Mouse (Mus musculus) CH12.LX (cell line): Measurements from ENCODE around the gene Plpp3. TPM values are rescaled to one million over a fixed set of nuclear protein-coding genes. Genes with fewer than 3 reads are reported as not detected.

Source experiments
- DNase-seq: peaks from one replicate; pipeline ENCODE4 v3.0.0-alpha.2; 2013; ENCODE audit errors: extremely low read depth
- H3K27ac ChIP-seq: 2 replicates; pipeline ENCODE4 v1.5.1; 2012; ENCODE audit warnings: low read depth, mild to moderate bottlenecking, control low read depth, moderate library complexity; ENCODE audit not compliant: insufficient read depth
- H3K27me3 ChIP-seq: replicated peaks from 2 replicates; pipeline ENCODE3; 2012; ENCODE audit warnings: inconsistent platforms
- H3K36me3 ChIP-seq, 2 experiments: replicated peaks in 1 of 2; 2 replicates each; pipeline versions ENCODE3 to v1.6.1; 2012; ENCODE audit warnings: inconsistent platforms in 1 of 2, low read length in 1 of 2, mild to moderate bottlenecking in 1 of 2, mixed read lengths in 1 of 2, moderate library complexity in 1 of 2; ENCODE audit not compliant: control insufficient read depth in 1 of 2, insufficient read depth in 1 of 2
- H3K4me1 ChIP-seq, 2 experiments: 2 replicates each; pipeline ENCODE4 v1.6.1; 2012; ENCODE audit warnings: inconsistent platforms in 1 of 2, moderate library complexity in 1 of 2; ENCODE audit not compliant: insufficient read depth in 2 of 2, control insufficient read depth in 1 of 2
- H3K4me2 ChIP-seq: 2 replicates; pipeline ENCODE4 v1.6.1; 2012; ENCODE audit warnings: low read depth, mild to moderate bottlenecking, control low read depth; ENCODE audit not compliant: poor library complexity, insufficient read depth, severe bottlenecking
- H3K4me3 ChIP-seq, 3 experiments: fragments of 150-350 bp in 1 of 3; sonication (generic) in 1 of 3; replicated peaks in 1 of 3; 2 replicates each; pipeline versions ENCODE3 to v1.5.1; 2011 to 2012; ENCODE audit warnings: low read depth in 2 of 3, low read length in 2 of 3, mild to moderate bottlenecking in 2 of 3, moderate library complexity in 2 of 3, control low read depth in 1 of 3, improper control_type of control experiment in 1 of 3, inconsistent platforms in 1 of 3, mixed read lengths in 1 of 3; ENCODE audit not compliant: poor library complexity in 1 of 3
- H3K79me2 ChIP-seq: replicated peaks from 2 replicates; pipeline ENCODE4 v1.6.1; 2012; ENCODE audit warnings: mild to moderate bottlenecking, moderate library complexity; ENCODE audit not compliant: control insufficient read depth, poor library complexity, insufficient read depth, severe bottlenecking; ENCODE audit errors: extremely low read depth
- H3K9ac ChIP-seq: 2 replicates; pipeline ENCODE4 v1.6.1; 2012; ENCODE audit warnings: low read depth, mild to moderate bottlenecking, control low read depth, moderate library complexity; ENCODE audit not compliant: insufficient read depth
- H3K9me3 ChIP-seq: replicated peaks from 2 replicates; pipeline ENCODE3; 2012; ENCODE audit warnings: low read length, inconsistent platforms, mixed read lengths
- CHD2 ChIP-seq: IDR thresholded peaks from 2 replicates; pipeline ENCODE4 v1.6.1; 2011; ENCODE audit warnings: low read length, improper control_type of control experiment
- CTCF ChIP-seq, 2 experiments: IDR thresholded peaks in 1 of 2; conservative IDR thresholded peaks in 1 of 2; 2 replicates each; pipeline ENCODE4 v1.5.1; 2011 to 2012; ENCODE audit warnings: low read depth in 2 of 2, low read length in 2 of 2, improper control_type of control experiment in 1 of 2, inconsistent platforms in 1 of 2, mild to moderate bottlenecking in 1 of 2, moderate library complexity in 1 of 2
- E2F4 ChIP-seq: IDR thresholded peaks from 2 replicates; pipeline ENCODE4 v1.6.1; 2011; ENCODE audit warnings: low read depth, low read length, improper control_type of control experiment; ENCODE audit not compliant: insufficient replicate concordance
- ELF1 ChIP-seq: IDR thresholded peaks from 2 replicates; pipeline ENCODE4 v1.6.1; 2014; ENCODE audit warnings: low read depth, mild to moderate bottlenecking, inconsistent platforms, low read length, improper control_type of control experiment
- GABPA ChIP-seq: IDR thresholded peaks from 2 replicates; pipeline ENCODE4 v1.6.1; 2012; ENCODE audit warnings: low read depth, low read length, improper control_type of control experiment, inconsistent platforms; ENCODE audit not compliant: insufficient replicate concordance
- HCFC1 ChIP-seq: IDR thresholded peaks from 2 replicates; pipeline ENCODE4 v1.6.1; 2012; ENCODE audit warnings: low read depth, mild to moderate bottlenecking, inconsistent platforms, low read length, improper control_type of control experiment
- JUND ChIP-seq: conservative IDR thresholded peaks from 2 replicates; pipeline ENCODE4 v1.6.1; 2011; ENCODE audit warnings: low read depth, low read length, improper control_type of control experiment
- KAT2A ChIP-seq: IDR thresholded peaks from 2 replicates; pipeline ENCODE4 v1.6.1; 2012; ENCODE audit warnings: low read length, improper control_type of control experiment, inconsistent platforms; ENCODE audit not compliant: insufficient replicate concordance
- MAFK ChIP-seq: IDR thresholded peaks from 2 replicates; pipeline ENCODE4 v1.6.1; 2011; ENCODE audit warnings: low read length, improper control_type of control experiment; ENCODE audit not compliant: insufficient replicate concordance
- MAZ ChIP-seq: IDR thresholded peaks from 2 replicates; pipeline ENCODE4 v1.6.1; 2012; ENCODE audit warnings: low read depth, mild to moderate bottlenecking, inconsistent platforms, low read length, improper control_type of control experiment, moderate library complexity
- MEF2A ChIP-seq: IDR thresholded peaks from 2 replicates; pipeline ENCODE4 v1.6.1; 2014; ENCODE audit warnings: low read depth, mild to moderate bottlenecking, inconsistent platforms, low read length, improper control_type of control experiment, borderline replicate concordance
- MYC ChIP-seq: IDR thresholded peaks from 2 replicates; pipeline ENCODE4 v1.6.1; 2011; ENCODE audit warnings: low read depth, mild to moderate bottlenecking, improper control_type of control experiment, low read length
- PAX5 ChIP-seq: IDR thresholded peaks from 2 replicates; pipeline ENCODE4 v1.6.1; 2012; ENCODE audit warnings: low read length, inconsistent platforms, mixed read lengths
- POLR2A ChIP-seq: IDR thresholded peaks from 2 replicates; pipeline ENCODE4 v1.6.1; 2011; ENCODE audit warnings: low read depth, mild to moderate bottlenecking, improper control_type of control experiment, low read length
- POLR2AphosphoS2 ChIP-seq: IDR thresholded peaks from 2 replicates; pipeline ENCODE4 v1.6.1; 2011; ENCODE audit warnings: low read depth, low read length, improper control_type of control experiment
- RAD21 ChIP-seq: IDR thresholded peaks from 2 replicates; pipeline ENCODE4 v1.6.1; 2011; ENCODE audit warnings: low read depth, mild to moderate bottlenecking, low read length, improper control_type of control experiment, moderate library complexity
- RCOR1 ChIP-seq: conservative IDR thresholded peaks from 2 replicates; pipeline ENCODE4 v1.6.1; 2012; ENCODE audit warnings: low read depth, mild to moderate bottlenecking, inconsistent platforms, low read length, improper control_type of control experiment
- SIN3A ChIP-seq: IDR thresholded peaks from 2 replicates; pipeline ENCODE4 v1.6.1; 2012; ENCODE audit warnings: low read length, improper control_type of control experiment, inconsistent platforms
- USF1 ChIP-seq: IDR thresholded peaks from 2 replicates; pipeline ENCODE4 v1.6.1; 2014; ENCODE audit warnings: low read depth, mild to moderate bottlenecking, inconsistent platforms, low read length, improper control_type of control experiment
- USF2 ChIP-seq: conservative IDR thresholded peaks from 2 replicates; pipeline ENCODE4 v1.6.1; 2011; ENCODE audit warnings: low read depth, low read length, improper control_type of control experiment
- ZNF384 ChIP-seq: IDR thresholded peaks from 2 replicates; pipeline ENCODE4 v1.6.1; 2012; ENCODE audit warnings: low read depth, low read length, improper control_type of control experiment, inconsistent platforms
- dilution Hi-C: fragments of 300-500 bp; cut with MboI; formaldehyde crosslinking; loops from 2 replicates; pipeline ENCODE4 v1.14.3; 2020; ENCODE audit warnings: low sequenced_read_pairs; ENCODE audit not compliant: extremely low pct_unique_long_range_greater_than_20kb, extremely low pct_ligation_motif_present
- in situ Hi-C: fragments of 300-500 bp; cut with MboI; formaldehyde crosslinking; loops from 3 replicates; pipeline ENCODE4 v1.14.3; 2019; ENCODE audit warnings: low sequenced_read_pairs, low pct_ligation_motif_present, low pct_unique_long_range_greater_than_20kb, mixed read lengths
- polyA plus RNA-seq: library from polyadenylated mRNA; unstranded; fragments of >175 nt; gene quantifications from 2 replicates; pipeline ENCODE4 v1.2.1, GENCODE M21; 2012; ENCODE audit warnings: low read depth; ENCODE audit not compliant: insufficient read length
- total RNA-seq, 2 experiments: library from RNA; depleted of rRNA; stranded (reverse); fragments of 300-350 nt in 1 of 2; fragments of >200 nt in 1 of 2; gene quantifications; 2 replicates each; pipeline ENCODE4 v1.2.3; 2012 to 2014

Gene Plpp3
- total and polyA plus RNA-seq, 3 experiments = 0.34 to 1.6 (median 1.2) TPM

DNA sequence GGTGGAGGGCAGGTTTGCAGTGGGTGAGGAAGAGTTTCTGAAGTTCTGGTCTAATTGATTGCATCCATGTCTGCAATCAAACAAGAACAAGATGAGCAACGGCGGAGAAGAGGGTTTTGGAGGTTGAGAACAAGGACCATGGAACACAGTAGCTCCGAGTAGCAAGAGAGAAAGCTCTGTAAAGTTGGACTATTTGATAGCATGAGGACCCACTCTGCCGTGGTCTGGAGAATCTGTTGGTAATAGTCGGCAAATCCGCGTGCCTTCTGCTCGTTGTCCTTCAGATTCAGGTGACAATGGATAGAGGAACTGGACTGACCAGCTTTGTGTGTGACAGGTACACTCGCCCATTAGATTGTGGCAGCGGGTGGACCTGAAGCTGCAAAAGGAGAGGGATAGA, 87.8 kb downstream of the Plpp3 start:
- H3K4me3 ChIP-seq = no peak overlapping the region
- dilution Hi-C loops = no loop called here
- in situ Hi-C loops = no loop called here

DNA sequence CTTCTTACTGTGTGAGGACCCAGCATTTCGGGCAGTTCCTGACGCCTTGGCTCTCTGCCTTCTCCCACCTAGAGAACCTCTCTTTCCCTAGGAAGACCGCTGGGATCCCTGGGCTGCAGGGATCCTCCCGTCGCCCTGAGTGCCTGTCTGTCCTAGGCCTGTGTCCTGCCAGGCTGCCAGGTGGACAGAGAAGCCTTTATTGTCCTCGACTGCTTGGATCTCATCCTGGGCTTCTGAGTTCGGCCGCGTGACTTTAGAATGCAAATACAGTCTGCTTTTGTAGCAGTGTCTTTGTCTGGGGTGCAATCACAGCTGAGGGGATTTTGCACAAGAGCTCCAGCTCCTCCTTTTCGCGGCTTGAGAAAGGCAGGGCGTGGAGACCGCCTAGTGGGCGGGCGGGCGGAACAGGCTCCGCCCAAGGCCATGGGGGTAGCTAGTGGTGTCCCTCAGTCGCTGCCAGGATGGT, 88.4 kb downstream of the Plpp3 start:
- dilution Hi-C loops (no loop called here), in situ Hi-C loops (no loop called here)
- no peaks in the 10 kb centered on the region for H3K36me3 ChIP-seq
- H3K4me3 ChIP-seq = no peak overlapping the region
- 0 out of 2 replicates have a peak overlapping the region, but pooled peaks have one; percentile 8 for H3K4me2 ChIP-seq
- DNase-seq = no peak
- peaks cover 2% of the 10 kb centered on the region for H3K9me3 ChIP-seq
- H3K9ac ChIP-seq = no peak overlapping the region
- H3K27me3 ChIP-seq = no peaks in the 10 kb centered on the region
- H3K4me1 ChIP-seq = peaks cover 4 to 29% of the 10 kb centered on the region in 2 experiments; a peak in 2 of 4 replicates
- H3K79me2 ChIP-seq = no peaks in the 10 kb centered on the region
- no peak overlapping the region for H3K27ac ChIP-seq
- TF ChIP-seq SIN3A (no peak), POLR2A (no peak), ZNF384 (no peak), KAT2A (no peak), POLR2AphosphoS2 (no peak), USF2 (no peak), CTCF (conservative IDR thresholded peaks at IDR 0.05 in 1 of 2, IDR thresholded peaks at IDR 0.05 in 1 of 2; ENCODE audit: low read depth in 2 of 2, low read length in 2 of 2) (no peak)

More for the DNA sequence above, 87.8 kb downstream of the Plpp3 start:
- H3K9me3 ChIP-seq = peaks cover 2% of the 10 kb centered on the region
- peaks cover 4 to 29% of the 10 kb centered on the region in 2 experiments; a peak in 2 of 4 replicates for H3K4me1 ChIP-seq
- no peak overlapping the region for H3K4me2 ChIP-seq
- H3K79me2 ChIP-seq = no peaks in the 10 kb centered on the region
- H3K36me3 ChIP-seq = no peaks in the 10 kb centered on the region
- H3K27me3 ChIP-seq = no peaks in the 10 kb centered on the region
- TF ChIP-seq USF2 (no peak), KAT2A (no peak), JUND (no peak), RCOR1 (no peak), USF1 (no peak)
- no peak overlapping the region for H3K27ac ChIP-seq
- H3K9ac ChIP-seq = no peak overlapping the region
- DNase-seq = no peak

DNA sequence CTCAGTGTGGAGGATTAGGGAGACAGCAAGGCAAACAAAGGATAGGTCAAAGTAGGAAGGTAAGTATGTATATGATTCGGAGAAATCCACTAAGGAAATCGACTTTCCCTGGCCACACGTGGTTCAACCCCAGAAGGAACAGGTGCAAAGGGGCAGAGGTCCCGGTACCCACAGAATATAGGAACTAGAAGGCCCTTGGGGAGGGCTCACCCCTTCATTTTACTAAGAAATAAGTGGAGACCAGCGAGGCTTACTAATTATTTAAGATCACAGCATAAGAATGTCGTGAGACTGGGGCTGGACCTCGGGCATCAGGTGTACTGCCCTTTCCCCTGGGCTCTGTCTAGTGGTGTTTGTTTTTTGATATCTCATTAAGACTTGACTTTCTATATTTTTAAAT, 89.2 kb downstream of the Plpp3 start:
- no peaks in the 10 kb centered on the region for H3K27me3 ChIP-seq

More for the DNA sequence above, 89.2 kb downstream of the Plpp3 start:
- in situ Hi-C loops (no loop called here), dilution Hi-C loops (no loop called here)
- H3K79me2 ChIP-seq = no peaks in the 10 kb centered on the region
- no peak overlapping the region for H3K4me3 ChIP-seq
- no peak for DNase-seq
- no peak overlapping the region for H3K4me2 ChIP-seq
- H3K4me1 ChIP-seq = peaks cover 6 to 38% of the 10 kb centered on the region in 2 experiments
- peaks cover 2% of the 10 kb centered on the region for H3K9me3 ChIP-seq
- H3K36me3 ChIP-seq = no peaks in the 10 kb centered on the region
- no peak overlapping the region for H3K27ac ChIP-seq
- H3K9ac ChIP-seq = no peak overlapping the region
- TF ChIP-seq E2F4 (no peak), HCFC1 (no peak), ELF1 (no peak), POLR2AphosphoS2 (no peak), RAD21 (no peak), POLR2A (no peak), MYC (no peak), KAT2A (no peak), ZNF384 (no peak), MAZ (no peak), CHD2 (no peak), MEF2A (no peak), MAFK (no peak), GABPA (no peak), SIN3A (no peak), PAX5 (no peak)
